Mouse (Mus musculus): ENCODE measurements around the gene Igf2bp2. TPM values are rescaled to one million over a fixed set of nuclear protein-coding genes. Genes with fewer than 3 reads are reported as not detected.

Igf2bp2 gene
- polyA plus RNA-seq, 1 experiment from 2014 or later = 34.8 TPM

DNA sequence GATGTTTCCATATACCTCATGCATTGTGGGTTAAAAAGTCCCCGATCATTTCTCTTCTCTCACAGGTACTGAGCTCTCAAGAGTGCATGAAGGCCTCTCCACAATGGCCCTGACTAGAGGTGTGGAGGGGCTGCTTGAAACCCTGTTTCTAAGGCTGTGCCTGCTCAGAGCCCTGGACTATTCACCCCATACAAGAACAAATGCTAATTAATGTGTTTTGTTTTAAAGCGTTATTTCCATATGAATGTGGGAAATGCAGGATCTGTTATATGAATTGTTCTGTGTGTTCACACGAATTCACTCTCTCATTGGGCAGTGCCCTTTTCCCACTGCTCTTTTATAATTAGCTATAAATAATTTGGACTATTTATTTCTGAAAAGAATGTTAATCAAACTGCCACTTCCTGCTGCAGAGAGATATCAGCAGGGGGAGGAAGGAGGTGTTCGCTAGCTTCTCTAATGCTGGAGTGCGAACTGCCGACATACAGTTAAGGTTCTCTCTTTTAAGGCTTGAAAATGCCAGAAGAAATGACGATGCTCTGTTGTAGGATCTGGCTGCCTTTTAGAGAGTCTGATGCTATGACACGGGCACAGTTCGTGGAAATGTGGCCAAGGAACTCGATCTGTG, 116.2 kb downstream of the Igf2bp2 start:
- H3K4me3 ChIP-seq (replicated peaks; ENCODE audit: low read depth, low read length) = no peak overlapping the region
- ATAC-seq (replicated peaks; ENCODE audit: low FRiP score, low read depth) = no peak
- TF ChIP-seq CTCF (IDR thresholded peaks at IDR 0.05; ENCODE audit: low read depth) = no peak
- H3K9me3 ChIP-seq (replicated peaks; ENCODE audit: low read length) = no peaks in the 10 kb centered on the region
- 86% methylated on average over 10 of the region's 10 CpGs for WGBS
- no peaks in the 10 kb centered on the region for H3K4me1 ChIP-seq (replicated peaks; ENCODE audit: insufficient read depth, low read length)
- no peak overlapping the region for H3K4me2 ChIP-seq (ENCODE audit: low read length)
- H3K36me3 ChIP-seq (ENCODE audit: insufficient read depth, low read length) = peaks cover 25% of the 10 kb centered on the region; the same call in 1 of the 2 replicates
- no peak overlapping the region for H3K27ac ChIP-seq
- no peak overlapping the region for H3K9ac ChIP-seq (ENCODE audit: low read depth, low read length)
- H3K27me3 ChIP-seq (ENCODE audit: insufficient read depth, low read length) = no peaks in the 10 kb centered on the region
- no peak for DNase-seq (ENCODE audit: low spot score)

DNA sequence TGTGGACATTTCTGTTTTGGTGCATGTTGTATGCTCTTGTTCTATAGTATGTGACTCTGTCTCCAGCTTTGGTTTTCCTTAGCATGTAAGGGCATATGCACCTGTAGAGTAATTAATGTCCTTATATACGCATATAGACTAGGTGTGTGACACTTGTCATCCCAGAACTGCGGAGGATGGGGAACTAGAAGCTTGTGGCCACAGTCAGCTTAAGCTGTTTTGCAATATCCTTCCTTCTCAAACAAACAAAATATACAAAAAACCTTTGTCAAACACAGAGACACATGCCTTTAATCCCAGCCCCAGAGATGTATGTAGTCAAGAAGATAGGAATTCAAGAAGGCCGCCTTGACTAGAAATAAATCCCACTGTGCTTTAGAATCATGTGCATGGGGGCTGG, 117.2 kb downstream of the Igf2bp2 start:
- Histone ChIP-seq H3K27me3 (ENCODE audit: insufficient read depth, low read length) (no peaks in the 10 kb centered on the region), H3K36me3 (ENCODE audit: insufficient read depth, low read length) (peaks cover 25% of the 10 kb centered on the region; the same call in 1 of the 2 replicates), H3K4me2 (ENCODE audit: low read length) (no peak overlapping the region), H3K9ac (ENCODE audit: low read depth, low read length) (no peak overlapping the region), H3K4me3 (replicated peaks; ENCODE audit: low read depth, low read length) (no peak overlapping the region), H3K27ac (no peak overlapping the region), H3K4me1 (replicated peaks; ENCODE audit: insufficient read depth, low read length) (no peaks in the 10 kb centered on the region), H3K9me3 (replicated peaks; ENCODE audit: low read length) (no peaks in the 10 kb centered on the region)
- DNase-seq (ENCODE audit: low spot score) = no peak
- 98% methylated on average over 3 of the region's 3 CpGs for WGBS
- TF ChIP-seq CTCF (IDR thresholded peaks at IDR 0.05; ENCODE audit: low read depth) = no peak
- no peak for ATAC-seq (replicated peaks; ENCODE audit: low FRiP score, low read depth)

DNA sequence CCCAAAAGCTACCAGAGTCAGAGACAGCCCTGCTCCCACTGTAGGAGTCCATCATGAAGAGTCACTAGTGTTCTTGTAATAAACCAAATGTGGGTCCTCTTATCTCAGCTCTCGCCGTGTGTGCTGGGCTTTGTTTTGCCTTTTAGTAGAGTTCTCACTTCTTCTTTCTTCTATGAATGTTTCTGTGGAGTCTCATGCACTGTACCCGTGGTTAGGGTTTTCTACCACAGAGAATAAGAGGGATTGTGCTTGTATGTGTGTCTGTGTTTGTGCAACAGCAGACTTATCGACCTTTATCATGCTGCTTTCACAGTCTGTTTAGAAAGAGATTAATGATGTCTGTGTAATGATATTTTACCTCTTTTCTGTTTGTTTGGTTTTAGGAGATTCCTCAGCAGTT, 119.3 kb downstream of the Igf2bp2 start:
- H3K36me3 ChIP-seq (ENCODE audit: insufficient read depth, low read length) = peaks cover 27% of the 10 kb centered on the region
- no peak overlapping the region for H3K4me2 ChIP-seq (ENCODE audit: low read length)
- H3K27ac ChIP-seq = no peak overlapping the region
- H3K27me3 ChIP-seq (ENCODE audit: insufficient read depth, low read length) = no peaks in the 10 kb centered on the region
- H3K4me1 ChIP-seq (replicated peaks; ENCODE audit: insufficient read depth, low read length) = no peaks in the 10 kb centered on the region
- TF ChIP-seq CTCF (IDR thresholded peaks at IDR 0.05; ENCODE audit: low read depth) = no peak
- H3K4me3 ChIP-seq (replicated peaks; ENCODE audit: low read depth, low read length) = no peak overlapping the region
- no peaks in the 10 kb centered on the region for H3K9me3 ChIP-seq (replicated peaks; ENCODE audit: low read length)
- H3K9ac ChIP-seq (ENCODE audit: low read depth, low read length) = no peak overlapping the region
- ATAC-seq (replicated peaks; ENCODE audit: low FRiP score, low read depth) (no peak), DNase-seq (ENCODE audit: low spot score) (no peak)
- WGBS = 78% methylated on average over 4 of the region's 4 CpGs

DNA sequence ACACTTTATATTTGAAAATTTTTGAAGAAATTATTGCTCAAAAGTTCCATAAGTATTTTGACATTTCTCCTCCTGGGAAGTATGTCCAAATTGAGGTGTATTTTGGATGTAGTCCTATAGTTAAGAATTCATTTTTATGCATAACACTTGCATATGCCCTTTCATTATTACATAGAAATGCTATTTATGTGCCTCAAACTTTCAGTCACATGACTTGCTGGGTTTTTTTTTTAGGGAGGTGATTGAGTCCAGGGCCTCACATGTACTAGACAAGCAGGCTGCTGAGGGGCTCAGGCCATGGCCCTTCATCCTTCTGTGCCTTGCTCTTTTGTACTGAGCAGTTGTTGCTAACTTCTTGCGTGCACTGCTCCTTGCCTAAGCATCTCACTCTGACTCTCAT, 123.1 kb downstream of the Igf2bp2 start:
- H3K36me3 ChIP-seq (ENCODE audit: insufficient read depth, low read length) = peaks cover 20% of the 10 kb centered on the region
- H3K9me3 ChIP-seq (replicated peaks; ENCODE audit: low read length) = no peaks in the 10 kb centered on the region
- no peak for DNase-seq (ENCODE audit: low spot score)
- no peak overlapping the region for H3K4me3 ChIP-seq (replicated peaks; ENCODE audit: low read depth, low read length)
- ATAC-seq (replicated peaks; ENCODE audit: low FRiP score, low read depth) = no peak
- no peak overlapping the region for H3K4me2 ChIP-seq (ENCODE audit: low read length)
- no peak overlapping the region for H3K27ac ChIP-seq
- H3K4me1 ChIP-seq (replicated peaks; ENCODE audit: insufficient read depth, low read length) = no peaks in the 10 kb centered on the region
- no peaks in the 10 kb centered on the region for H3K27me3 ChIP-seq (ENCODE audit: insufficient read depth, low read length)
- WGBS = 97% methylated on average over 1 of the region's 1 CpGs
- no peak for TF ChIP-seq CTCF (IDR thresholded peaks at IDR 0.05; ENCODE audit: low read depth)
- H3K9ac ChIP-seq (ENCODE audit: low read depth, low read length) = no peak overlapping the region

DNA sequence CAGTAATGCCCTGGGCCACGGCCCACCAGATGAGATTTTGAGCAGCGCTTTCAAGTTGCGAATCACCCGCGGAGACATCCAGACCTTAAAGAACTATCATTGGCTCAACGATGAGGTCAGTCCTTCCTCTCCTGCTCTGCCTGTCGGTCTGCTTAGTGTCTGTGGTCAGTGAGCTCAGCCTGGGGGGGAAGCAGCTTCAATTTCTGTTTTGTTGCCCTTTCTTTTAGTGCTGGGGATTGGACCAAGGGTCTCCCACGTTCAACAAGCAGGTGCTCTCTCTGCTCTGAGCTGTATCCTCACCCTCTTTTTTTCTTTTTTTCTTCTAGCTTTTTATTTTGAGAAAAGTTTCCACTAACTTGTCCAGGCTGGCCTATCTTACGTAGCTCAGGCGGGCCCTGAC, 124.5 kb downstream of the Igf2bp2 start:
- no peak overlapping the region for H3K4me3 ChIP-seq (replicated peaks; ENCODE audit: low read depth, low read length)
- no peak for TF ChIP-seq CTCF (IDR thresholded peaks at IDR 0.05; ENCODE audit: low read depth)

DNA sequence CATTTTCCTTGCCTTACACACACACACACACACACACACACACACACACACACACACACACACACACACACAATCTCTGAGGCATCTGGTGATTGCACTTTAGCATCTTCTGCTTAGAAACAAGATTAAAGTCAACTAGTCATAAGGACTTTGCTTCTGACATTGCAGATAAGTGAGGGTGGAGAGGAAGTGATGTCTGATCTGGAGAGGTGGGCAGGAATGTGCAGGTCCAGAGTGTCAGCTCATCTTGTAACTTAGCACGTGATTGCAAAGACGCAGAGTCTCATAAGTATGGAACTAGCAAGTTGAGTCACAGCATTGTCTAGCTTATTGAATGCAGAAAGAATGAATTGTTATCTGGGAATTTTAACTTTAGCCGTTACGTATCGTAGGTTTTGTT, 135.6 kb downstream of the Igf2bp2 start:
- no peak for DNase-seq (ENCODE audit: low spot score)
- Histone ChIP-seq H3K36me3 (ENCODE audit: insufficient read depth, low read length) (peaks cover 41% of the 10 kb centered on the region), H3K27me3 (ENCODE audit: insufficient read depth, low read length) (no peaks in the 10 kb centered on the region), H3K9ac (ENCODE audit: low read depth, low read length) (no peak overlapping the region), H3K27ac (no peak overlapping the region), H3K9me3 (replicated peaks; ENCODE audit: low read length) (no peaks in the 10 kb centered on the region), H3K4me3 (replicated peaks; ENCODE audit: low read depth, low read length) (no peak overlapping the region), H3K4me2 (ENCODE audit: low read length) (no peak overlapping the region), H3K4me1 (replicated peaks; ENCODE audit: insufficient read depth, low read length) (no peaks in the 10 kb centered on the region)
- WGBS = 97% methylated on average over 5 of the region's 5 CpGs
- TF ChIP-seq CTCF (IDR thresholded peaks at IDR 0.05; ENCODE audit: low read depth) = no peak
- no peak for ATAC-seq (replicated peaks; ENCODE audit: low FRiP score, low read depth)

More for the DNA sequence above, 124.5 kb downstream of the Igf2bp2 start:
- H3K4me1 ChIP-seq (replicated peaks; ENCODE audit: insufficient read depth, low read length) = no peaks in the 10 kb centered on the region
- no peak overlapping the region for H3K4me2 ChIP-seq (ENCODE audit: low read length)
- no peaks in the 10 kb centered on the region for H3K27me3 ChIP-seq (ENCODE audit: insufficient read depth, low read length)
- no peaks in the 10 kb centered on the region for H3K9me3 ChIP-seq (replicated peaks; ENCODE audit: low read length)
- no peak for ATAC-seq (replicated peaks; ENCODE audit: low FRiP score, low read depth)
- no peak for DNase-seq (ENCODE audit: low spot score)
- no peak overlapping the region for H3K9ac ChIP-seq (ENCODE audit: low read depth, low read length)
- 90% methylated on average over 10 of the region's 10 CpGs for WGBS
- H3K27ac ChIP-seq = no peak overlapping the region
- peaks cover 10% of the 10 kb centered on the region for H3K36me3 ChIP-seq (ENCODE audit: insufficient read depth, low read length)

DNA sequence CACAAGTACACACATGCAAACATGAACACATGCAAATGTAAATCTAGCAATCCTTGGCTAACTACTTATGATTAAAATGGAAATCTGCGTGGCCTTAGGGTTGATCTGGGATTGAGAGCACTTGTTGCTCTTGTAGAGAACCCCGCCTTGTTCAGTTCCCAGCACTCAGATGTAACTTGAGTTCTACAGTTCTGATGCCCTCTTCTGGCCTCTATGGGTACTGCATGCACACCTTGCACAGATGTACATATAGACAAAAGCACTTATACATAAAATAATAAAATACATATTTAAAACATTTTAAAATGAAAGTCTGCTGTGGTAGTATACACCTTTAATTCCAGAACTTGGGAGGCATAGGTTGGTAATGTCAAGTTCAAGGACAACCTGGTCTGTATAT, 141.0 kb downstream of the Igf2bp2 start:
- Histone ChIP-seq H3K27ac (no peak overlapping the region), H3K27me3 (ENCODE audit: insufficient read depth, low read length) (no peaks in the 10 kb centered on the region), H3K4me2 (ENCODE audit: low read length) (no peak overlapping the region), H3K9ac (ENCODE audit: low read depth, low read length) (no peak overlapping the region), H3K36me3 (ENCODE audit: insufficient read depth, low read length) (peaks cover 34% of the 10 kb centered on the region), H3K4me1 (replicated peaks; ENCODE audit: insufficient read depth, low read length) (no peaks in the 10 kb centered on the region), H3K9me3 (replicated peaks; ENCODE audit: low read length) (no peaks in the 10 kb centered on the region), H3K4me3 (replicated peaks; ENCODE audit: low read depth, low read length) (no peak overlapping the region)
- TF ChIP-seq CTCF (IDR thresholded peaks at IDR 0.05; ENCODE audit: low read depth) = peak; percentile 60
- no peak for ATAC-seq (replicated peaks; ENCODE audit: low FRiP score, low read depth)
- no peak for DNase-seq (ENCODE audit: low spot score)
- 97% methylated on average over 2 of the region's 2 CpGs for WGBS

All from kidney, postnatal 0 days (tissue).